Mouse (Mus musculus): ENCODE measurements around the gene Dpp9. TPM values are rescaled to one million over a fixed set of nuclear protein-coding genes. Genes with fewer than 3 reads are reported as not detected.

The Dpp9 gene
- polyA plus RNA-seq, 1 experiment from 2014 or later, result 32.6 TPM

DNA sequence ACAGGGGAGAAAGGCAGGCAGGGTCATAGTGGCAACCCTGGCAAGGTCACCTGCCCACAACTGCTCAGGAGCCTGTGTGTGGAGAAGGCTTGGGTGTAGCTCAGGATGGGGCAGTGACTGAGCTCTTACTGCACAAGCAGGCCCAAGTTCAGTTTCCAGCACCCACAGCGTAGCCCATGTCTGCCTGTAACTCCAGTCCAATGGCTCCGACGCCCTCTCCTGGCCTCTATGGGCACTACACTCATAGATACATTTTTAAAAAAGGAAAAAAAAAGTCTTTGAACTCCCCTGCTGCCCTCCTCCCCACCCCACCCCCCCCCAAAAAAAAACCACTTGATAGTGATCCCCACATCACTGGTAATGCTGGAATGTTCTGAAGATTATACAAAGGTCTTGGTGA lies 17.1 kb downstream of the Dpp9 start:
- Histone ChIP-seq H3K4me2 (ENCODE audit: low read depth, low read length) (no peak overlapping the region), H3K9ac (ENCODE audit: low read length) (no peak overlapping the region), H3K9me3 (replicated peaks; ENCODE audit: control insufficient read depth, low read length) (no peaks in the 10 kb centered on the region), H3K4me1 (ENCODE audit: control insufficient read depth, insufficient read depth, low read length) (no peaks in the 10 kb centered on the region), H3K27ac (ENCODE audit: low read length) (no peak overlapping the region), H3K27me3 (ENCODE audit: control insufficient read depth, insufficient read depth, low read length) (no peaks in the 10 kb centered on the region), H3K4me3 (replicated peaks; ENCODE audit: low read length) (no peak overlapping the region), H3K36me3 (ENCODE audit: control insufficient read depth, insufficient read depth, low read length) (peaks cover 47% of the 10 kb centered on the region)
- WGBS, result 68% methylated on average over 3 of the region's 3 CpGs
- no peak for ATAC-seq (ENCODE audit: insufficient read depth, low FRiP score)

DNA sequence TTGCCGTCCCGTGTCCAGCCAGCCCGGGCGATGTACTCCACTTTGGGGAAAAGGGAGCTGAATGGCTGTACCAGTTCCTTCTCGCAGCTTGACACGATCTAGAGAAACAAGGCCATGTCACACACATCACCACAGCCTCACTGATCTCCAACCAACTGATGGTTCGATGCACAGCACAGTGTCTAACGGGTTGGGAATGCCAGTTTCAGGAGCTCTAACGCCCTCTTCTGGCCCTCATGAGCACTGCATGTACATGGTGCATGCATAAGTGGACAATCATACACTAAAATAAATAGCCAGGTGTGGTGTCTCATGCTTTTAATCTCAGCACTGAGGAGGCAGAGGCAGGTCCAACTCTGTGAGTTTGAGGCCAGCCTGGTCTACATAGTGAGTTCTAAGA lies 18.1 kb downstream of the Dpp9 start:
- peaks cover 45% of the 10 kb centered on the region for H3K36me3 ChIP-seq (ENCODE audit: control insufficient read depth, insufficient read depth, low read length)
- no peak overlapping the region for H3K4me2 ChIP-seq (ENCODE audit: low read depth, low read length)
- no peak overlapping the region for H3K27ac ChIP-seq (ENCODE audit: low read length)
- ATAC-seq (ENCODE audit: insufficient read depth, low FRiP score), result no peak
- H3K4me1 ChIP-seq (ENCODE audit: control insufficient read depth, insufficient read depth, low read length), result no peaks in the 10 kb centered on the region
- 84% methylated on average over 9 of the region's 9 CpGs for WGBS
- no peak overlapping the region for H3K9ac ChIP-seq (ENCODE audit: low read length)
- H3K4me3 ChIP-seq (replicated peaks; ENCODE audit: low read length), result no peak overlapping the region
- no peaks in the 10 kb centered on the region for H3K27me3 ChIP-seq (ENCODE audit: control insufficient read depth, insufficient read depth, low read length)
- no peaks in the 10 kb centered on the region for H3K9me3 ChIP-seq (replicated peaks; ENCODE audit: control insufficient read depth, low read length)

GRCm38 (mm10) chr17:56196860-56197259 lies 21.8 kb downstream of the Dpp9 start:
- Histone ChIP-seq H3K4me3 (replicated peaks; ENCODE audit: low read length) (no peak overlapping the region), H3K27ac (ENCODE audit: low read length) (no peak overlapping the region), H3K9me3 (replicated peaks; ENCODE audit: control insufficient read depth, low read length) (no peaks in the 10 kb centered on the region), H3K36me3 (ENCODE audit: control insufficient read depth, insufficient read depth, low read length) (peaks cover 33% of the 10 kb centered on the region), H3K4me1 (ENCODE audit: control insufficient read depth, insufficient read depth, low read length) (no peaks in the 10 kb centered on the region), H3K27me3 (ENCODE audit: control insufficient read depth, insufficient read depth, low read length) (no peaks in the 10 kb centered on the region), H3K4me2 (ENCODE audit: low read depth, low read length) (no peak overlapping the region), H3K9ac (ENCODE audit: low read length) (no peak overlapping the region)
- no peak for ATAC-seq (ENCODE audit: insufficient read depth, low FRiP score)
- WGBS, result 90% methylated on average over 2 of the region's 2 CpGs

- peaks cover 37% of the 10 kb centered on the region for H3K36me3 ChIP-seq (ENCODE audit: control insufficient read depth, insufficient read depth, low read length)
- no peak overlapping the region for H3K4me2 ChIP-seq (ENCODE audit: low read depth, low read length)
- no peak overlapping the region for H3K4me3 ChIP-seq (replicated peaks; ENCODE audit: low read length)
- ATAC-seq (ENCODE audit: insufficient read depth, low FRiP score), result no peak
- no peak overlapping the region for H3K27ac ChIP-seq (ENCODE audit: low read length)
- H3K9me3 ChIP-seq (replicated peaks; ENCODE audit: control insufficient read depth, low read length), result no peaks in the 10 kb centered on the region
- H3K9ac ChIP-seq (ENCODE audit: low read length), result no peak overlapping the region
- WGBS, result 76% methylated on average over 13 of the region's 13 CpGs
- no peaks in the 10 kb centered on the region for H3K27me3 ChIP-seq (ENCODE audit: control insufficient read depth, insufficient read depth, low read length)
- no peaks in the 10 kb centered on the region for H3K4me1 ChIP-seq (ENCODE audit: control insufficient read depth, insufficient read depth, low read length)
Measured at GRCm38 (mm10) chr17:56194765-56195164, 23.9 kb downstream of the Dpp9 start.

GRCm38 (mm10) chr17:56194357-56194756 lies 24.3 kb downstream of the Dpp9 start:
- Histone ChIP-seq H3K9ac (ENCODE audit: low read length) (no peak overlapping the region), H3K36me3 (ENCODE audit: control insufficient read depth, insufficient read depth, low read length) (peaks cover 37% of the 10 kb centered on the region), H3K4me3 (replicated peaks; ENCODE audit: low read length) (no peak overlapping the region), H3K4me2 (ENCODE audit: low read depth, low read length) (no peak overlapping the region), H3K9me3 (replicated peaks; ENCODE audit: control insufficient read depth, low read length) (no peaks in the 10 kb centered on the region), H3K27me3 (ENCODE audit: control insufficient read depth, insufficient read depth, low read length) (no peaks in the 10 kb centered on the region), H3K4me1 (ENCODE audit: control insufficient read depth, insufficient read depth, low read length) (no peaks in the 10 kb centered on the region), H3K27ac (ENCODE audit: low read length) (no peak overlapping the region)
- no peak for ATAC-seq (ENCODE audit: insufficient read depth, low FRiP score)
- WGBS, result 83% methylated on average over 12 of the region's 12 CpGs

- no peak overlapping the region for H3K27ac ChIP-seq (ENCODE audit: low read length)
- no peak for ATAC-seq (ENCODE audit: insufficient read depth, low FRiP score)
- no peaks in the 10 kb centered on the region for H3K9me3 ChIP-seq (replicated peaks; ENCODE audit: control insufficient read depth, low read length)
- 87% methylated on average over 6 of the region's 6 CpGs for WGBS
- no peaks in the 10 kb centered on the region for H3K4me1 ChIP-seq (ENCODE audit: control insufficient read depth, insufficient read depth, low read length)
- H3K4me2 ChIP-seq (ENCODE audit: low read depth, low read length), result no peak overlapping the region
- H3K36me3 ChIP-seq (ENCODE audit: control insufficient read depth, insufficient read depth, low read length), result peaks cover 20% of the 10 kb centered on the region; the same call in 1 of the 2 replicates
- H3K27me3 ChIP-seq (ENCODE audit: control insufficient read depth, insufficient read depth, low read length), result no peaks in the 10 kb centered on the region
- no peak overlapping the region for H3K4me3 ChIP-seq (replicated peaks; ENCODE audit: low read length)
- H3K9ac ChIP-seq (ENCODE audit: low read length), result no peak overlapping the region
Measured at GRCm38 (mm10) chr17:56191266-56191665, 27.4 kb downstream of the Dpp9 start.

GRCm38 (mm10) chr17:56185281-56186141 lies 33.2 kb downstream of the Dpp9 start:
- H3K9me3 ChIP-seq (replicated peaks; ENCODE audit: control insufficient read depth, low read length), result no peaks in the 10 kb centered on the region
- 32% methylated on average over 11 of the region's 11 CpGs for WGBS
- peak overlapping the region; percentile 90 for H3K27ac ChIP-seq (ENCODE audit: low read length)
- ATAC-seq (ENCODE audit: insufficient read depth, low FRiP score), result peak; percentile 78
- H3K4me1 ChIP-seq (ENCODE audit: control insufficient read depth, insufficient read depth, low read length), result peaks cover 23% of the 10 kb centered on the region
- H3K4me2 ChIP-seq (ENCODE audit: low read depth, low read length), result peak overlapping the region; percentile 93; the same call in 1 of the 2 replicates
- H3K4me3 ChIP-seq (replicated peaks; ENCODE audit: low read length), result no peak overlapping the region
- peaks cover 15% of the 10 kb centered on the region; the same call in 1 of the 2 replicates for H3K36me3 ChIP-seq (ENCODE audit: control insufficient read depth, insufficient read depth, low read length)
- peak overlapping the region; percentile 53 for H3K9ac ChIP-seq (ENCODE audit: low read length)
- no peaks in the 10 kb centered on the region for H3K27me3 ChIP-seq (ENCODE audit: control insufficient read depth, insufficient read depth, low read length)

- Histone ChIP-seq H3K27me3 (ENCODE audit: control insufficient read depth, insufficient read depth, low read length) (no peaks in the 10 kb centered on the region), H3K9ac (ENCODE audit: low read length) (peak within 1 kb of the TSS; percentile 85), H3K9me3 (replicated peaks; ENCODE audit: control insufficient read depth, low read length) (no peaks in the 10 kb centered on the region), H3K4me1 (ENCODE audit: control insufficient read depth, insufficient read depth, low read length) (peaks cover 23% of the 10 kb centered on the region), H3K4me2 (ENCODE audit: low read depth, low read length) (peak within 1 kb of the TSS; percentile 93), H3K27ac (ENCODE audit: low read length) (peak within 1 kb of the TSS; percentile 77), H3K4me3 (replicated peaks; ENCODE audit: low read length) (peak within 1 kb of the TSS; percentile 82), H3K36me3 (ENCODE audit: control insufficient read depth, insufficient read depth, low read length) (0 out of 2 replicates have a peak, but pooled peaks cover 7% of the 10 kb centered on the region)
- WGBS, result 0% methylated on average over 47 of the region's 47 CpGs
- peak; percentile 92 for ATAC-seq (ENCODE audit: insufficient read depth, low FRiP score)
Measured at GRCm38 (mm10) chr17:56183658-56184103, 35.0 kb downstream of the Dpp9 start, which contains the start of gene Mydgf. Gene Mydgf, minus strand, starts transcription at chr17:56183920.

DNA sequence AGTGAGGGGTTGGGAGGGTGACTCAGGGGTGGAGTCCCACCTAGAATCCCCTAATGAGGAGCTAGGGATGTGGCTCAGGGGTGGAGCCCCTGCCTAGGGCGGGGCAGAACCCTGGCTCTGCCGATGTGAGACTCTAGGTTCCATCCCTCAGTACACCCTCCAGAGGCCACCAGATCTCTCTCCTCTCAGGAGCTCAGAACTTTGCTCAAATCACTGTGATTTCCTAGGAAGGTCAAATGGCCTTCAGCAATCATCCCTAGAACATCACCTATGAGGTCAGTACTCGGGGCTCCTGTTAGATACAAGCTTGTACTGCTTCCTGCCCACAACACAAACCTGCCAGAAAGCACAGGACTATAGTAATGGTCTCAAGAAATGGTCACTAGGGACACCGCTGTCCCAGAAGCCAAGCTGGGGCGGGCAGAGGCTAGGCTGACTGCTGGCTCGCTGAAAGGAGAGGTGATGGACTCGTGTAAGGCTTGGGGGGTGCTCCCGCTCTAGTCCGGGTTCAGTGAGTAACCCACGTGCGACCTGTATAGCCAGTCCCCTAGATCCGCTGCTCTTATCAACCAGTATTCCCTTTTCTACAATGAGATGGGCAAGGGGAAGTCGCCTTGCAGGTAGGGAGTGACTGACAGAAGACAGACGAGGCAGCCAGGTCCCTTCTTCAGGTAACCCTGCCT lies 35.6 kb downstream of the Dpp9 start:
- Histone ChIP-seq H3K36me3 (ENCODE audit: control insufficient read depth, insufficient read depth, low read length) (peaks cover 6% of the 10 kb centered on the region; the same call in 1 of the 2 replicates), H3K4me1 (ENCODE audit: control insufficient read depth, insufficient read depth, low read length) (peaks cover 23% of the 10 kb centered on the region), H3K27ac (ENCODE audit: low read length) (peak overlapping the region; percentile 72), H3K9me3 (replicated peaks; ENCODE audit: control insufficient read depth, low read length) (no peaks in the 10 kb centered on the region), H3K27me3 (ENCODE audit: control insufficient read depth, insufficient read depth, low read length) (no peaks in the 10 kb centered on the region), H3K4me3 (replicated peaks; ENCODE audit: low read length) (peak overlapping the region; percentile 82), H3K9ac (ENCODE audit: low read length) (peak overlapping the region; percentile 85), H3K4me2 (ENCODE audit: low read depth, low read length) (peak overlapping the region; percentile 93)
- WGBS, result 3% methylated on average over 14 of the region's 14 CpGs
- ATAC-seq (ENCODE audit: insufficient read depth, low FRiP score), result peak; percentile 21; the same call in 1 of the 2 replicates
